In the genomic region with DNA sequence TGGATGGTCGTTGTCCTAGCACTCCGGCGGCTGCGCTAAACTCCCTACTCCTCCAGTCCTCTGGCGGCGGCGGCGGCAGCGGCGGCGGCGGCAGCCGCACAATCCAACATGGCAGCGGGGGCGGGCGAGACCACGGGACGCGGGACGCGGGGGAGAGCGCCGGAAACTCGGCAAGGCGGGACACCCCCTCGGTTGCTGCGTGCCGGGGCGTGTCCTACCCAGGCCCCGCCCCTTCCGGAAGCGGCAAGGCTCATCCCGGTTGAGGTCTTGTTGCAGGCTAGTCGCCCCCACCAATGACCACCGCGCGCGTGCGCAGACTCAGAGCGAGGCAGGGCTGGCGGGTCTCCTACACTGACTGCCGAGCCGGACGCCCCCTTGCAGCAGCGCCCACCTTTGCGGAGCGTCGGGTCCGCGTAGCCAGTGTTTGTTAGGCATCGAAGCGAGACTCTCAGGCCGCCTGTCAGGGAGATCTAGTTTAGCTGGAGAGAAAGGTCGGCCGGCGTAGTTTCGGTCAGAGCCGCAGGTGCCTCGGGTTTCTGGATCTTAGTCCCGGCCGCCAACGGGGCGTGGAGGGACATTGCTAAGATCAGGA, we compare ENCODE assay signal across 8 mouse cellular contexts. TPM values are rescaled to one million over a fixed set of nuclear protein-coding genes. Genes with fewer than 3 reads are reported as not detected.
DNase-seq lines count a peak whose midpoint lies in the region; ATAC-seq and TF ChIP-seq lines count a peak whose summit lies in the region.

A gene (minus strand): TSS at position 143 of the 592 bp plus-strand sequence.

- peaks cover 10% of the 10 kb centered on the region for H3K36me3 ChIP-seq in G1E (replicated peaks)
- no peaks in the 10 kb centered on the region for H3K36me3 ChIP-seq in forebrain, embryonic 16.5 days (ENCODE audit: control insufficient read depth, insufficient read depth)
- H3K36me3 ChIP-seq in lung, embryonic 14.5 days (ENCODE audit: insufficient read depth) = no peaks in the 10 kb centered on the region
- H3K36me3 ChIP-seq in thymus, adult 2 months (ENCODE audit: control insufficient read depth, insufficient read depth, low read length) = no peaks in the 10 kb centered on the region

- intact Hi-C loops in heart, postnatal 36 days (cut with DNase I) = loop anchor here (1.0 to 5.0 kb wide), 2 partner anchors 57 to 138 kb away; no protein-coding TSS in a partner anchor

- no peaks in the 10 kb centered on the region for H3K27me3 ChIP-seq in G1E (ENCODE audit: insufficient read depth, low read length)
- H3K27me3 ChIP-seq in forebrain, embryonic 16.5 days (replicated peaks; ENCODE audit: control insufficient read depth, insufficient read depth, low read length) = no peaks in the 10 kb centered on the region
- no peaks in the 10 kb centered on the region for H3K27me3 ChIP-seq in lung, embryonic 14.5 days (ENCODE audit: insufficient read depth, low read length)
- H3K27me3 ChIP-seq in thymus, adult 2 months (ENCODE audit: control insufficient read depth, insufficient read depth, low read length) = no peaks in the 10 kb centered on the region

- peak within 1 kb of the TSS; percentile 70 for H3K4me2 ChIP-seq in forebrain, embryonic 16.5 days (ENCODE audit: low read length)
- H3K4me2 ChIP-seq in lung, embryonic 14.5 days = peak within 1 kb of the TSS; percentile 93

- H3K27ac ChIP-seq in forebrain, embryonic 16.5 days (ENCODE audit: low read length) = peak within 1 kb of the TSS; percentile 97
- peak within 1 kb of the TSS; percentile 96 for H3K27ac ChIP-seq in layer of hippocampus, adult 2 months
- H3K27ac ChIP-seq in lung, embryonic 14.5 days (ENCODE audit: low read depth) = peak within 1 kb of the TSS; percentile 98
- H3K27ac ChIP-seq in olfactory bulb, adult 2 months (ENCODE audit: insufficient read depth, low read depth, low read length) = peak within 1 kb of the TSS; percentile 78
- peak within 1 kb of the TSS; percentile 35 for H3K27ac ChIP-seq in thymus, adult 2 months (ENCODE audit: control insufficient read depth, insufficient read depth, low read length)

- peak within 1 kb of the TSS; percentile 93 for H3K9ac ChIP-seq in forebrain, embryonic 16.5 days (replicated peaks; ENCODE audit: low read depth, low read length)
- H3K9ac ChIP-seq in lung, embryonic 14.5 days = peak within 1 kb of the TSS; percentile 79

- peak; percentile 98 for DNase-seq in G1E (ENCODE audit: low spot score)
- peak; percentile 98 to 99 for DNase-seq in cerebellum, adult 18-20 months
- peak; percentile 98 for DNase-seq in heart, postnatal 36 days
- DNase-seq in layer of hippocampus, adult 2 months (ENCODE audit: low spot score in 2 of 2) = peak; percentile 99
- peak; percentile 99 for DNase-seq in lung, embryonic 14.5 days
- DNase-seq in thymus, adult 2 months = peak; percentile 99

- TF ChIP-seq POLR2A in olfactory bulb, adult 2 months (IDR thresholded peaks at IDR 0.05; ENCODE audit: insufficient read depth, low read depth, low read length) = peak; percentile 91
- TF ChIP-seq POLR2A in thymus, adult 2 months (IDR thresholded peaks at IDR 0.05; ENCODE audit: control insufficient read depth, extremely low read depth, insufficient read depth, low read length, poor library complexity) = peak; percentile 57; the same call in 1 of the 2 replicates

- no peaks in the 10 kb centered on the region for H3K9me3 ChIP-seq in G1E (replicated peaks)
- no peaks in the 10 kb centered on the region for H3K9me3 ChIP-seq in forebrain, embryonic 16.5 days (ENCODE audit: control insufficient read depth, low read length)
- no peaks in the 10 kb centered on the region for H3K9me3 ChIP-seq in lung, embryonic 14.5 days (ENCODE audit: low read depth, low read length)

- peak within 1 kb of the TSS; percentile 93 for H3K4me3 ChIP-seq in G1E (ENCODE audit: low read depth, low read length)
- H3K4me3 ChIP-seq in forebrain, embryonic 16.5 days (replicated peaks; ENCODE audit: low read length) = peak within 1 kb of the TSS; percentile 85
- H3K4me3 ChIP-seq in layer of hippocampus, adult 2 months = peak within 1 kb of the TSS; percentile 89
- peak within 1 kb of the TSS; percentile 97 for H3K4me3 ChIP-seq in lung, embryonic 14.5 days (ENCODE audit: low read depth, low read length)
- H3K4me3 ChIP-seq in olfactory bulb, adult 2 months (ENCODE audit: insufficient read depth, low read depth, low read length) = peak within 1 kb of the TSS; percentile 92
- peak within 1 kb of the TSS; percentile 92 for H3K4me3 ChIP-seq in thymus, adult 2 months (ENCODE audit: control insufficient read depth, insufficient read depth, low read length)

- ATAC-seq in G1E (ENCODE audit: extremely low read depth, insufficient number of reproducible peaks, low FRiP score, poor library complexity, severe bottlenecking) = peak; percentile 87
- ATAC-seq in forebrain, embryonic 16.5 days = peak; percentile 97
- ATAC-seq in lung, embryonic 14.5 days (ENCODE audit: insufficient read depth) = peak; percentile 99

- peaks cover 17% of the 10 kb centered on the region for H3K4me1 ChIP-seq in G1E (ENCODE audit: insufficient read depth, low read depth, low read length)
- H3K4me1 ChIP-seq in forebrain, embryonic 16.5 days (replicated peaks; ENCODE audit: control insufficient read depth, insufficient read depth, low read length) = peaks cover 12% of the 10 kb centered on the region
- H3K4me1 ChIP-seq in lung, embryonic 14.5 days (ENCODE audit: insufficient read depth) = 0 out of 2 replicates have a peak, but pooled peaks cover 3% of the 10 kb centered on the region
- H3K4me1 ChIP-seq in olfactory bulb, adult 2 months (ENCODE audit: control insufficient read depth, insufficient read depth, low read length) = no peaks in the 10 kb centered on the region
- peaks cover 5% of the 10 kb centered on the region for H3K4me1 ChIP-seq in thymus, adult 2 months (replicated peaks; ENCODE audit: control insufficient read depth, insufficient read depth, low read length)

- whole genome bisulfite sequencing in forebrain, embryonic 16.5 days = under 1% methylated on average over 53 of the region's 63 CpGs
- WGBS in lung, embryonic 14.5 days = under 1% methylated on average over 60 of the region's 63 CpGs
- WGBS in olfactory bulb, adult 2 months = under 1% methylated on average over 60 of the region's 63 CpGs
- WGBS in thymus, adult 2 months = under 1% methylated on average over 63 of the region's 63 CpGs

- TF ChIP-seq CTCF in G1E (IDR thresholded peaks at IDR 0.05; ENCODE audit: low read depth, low read length) = no peak
- no peak for TF ChIP-seq CTCF in layer of hippocampus, adult 2 months (conservative IDR thresholded peaks at IDR 0.05)
- peak; percentile 20; the same call in 1 of the 2 replicates for TF ChIP-seq CTCF in lung, embryonic 14.5 days (IDR thresholded peaks at IDR 0.05; ENCODE audit: low read depth)
- 0 out of 2 replicates have a peak, but pooled peaks have one; percentile 9 for TF ChIP-seq CTCF in olfactory bulb, adult 2 months (IDR thresholded peaks at IDR 0.05; ENCODE audit: insufficient read depth, low read depth, low read length)
- peak; percentile 8; the same call in 1 of the 2 replicates for TF ChIP-seq CTCF in thymus, adult 2 months (IDR thresholded peaks at IDR 0.05; ENCODE audit: borderline replicate concordance, control insufficient read depth, extremely low read depth, insufficient read depth, low read length, poor library complexity)

RNA-seq across cellular contexts. Expression of the gene that starts here (rescaled TPM):
- total RNA-seq in G1E (2014; fragmentation: Nextera tagmentation) (46.9 and 60.4 TPM in 2 replicates), G1E (2017) (9.0 and 9.6 TPM in 2 replicates)
- 26.0 and 27.5 TPM in 2 replicates for polyA plus RNA-seq in G1E (2012)
- 58.3 and 58.5 TPM in 2 replicates for polyA plus RNA-seq in forebrain, embryonic 16.5 days (2015; fragmentation: Nextera tagmentation; extraction: Ambion mirVana)
- 10 to 100 TPM; 26.4 to 32.7 TPM for total RNA-seq in heart, postnatal 36 days (2021)
- 100 to 1,000 TPM; 139 to 150 TPM for total RNA-seq in layer of hippocampus, adult 2 months (2021)
- polyA plus RNA-seq in lung, embryonic 14.5 days (2014; fragmentation: Nextera tagmentation; extraction: Ambion mirVana) = 61.2 and 65.2 TPM in 2 replicates
- not detected in 2 replicates for polyA plus RNA-seq in olfactory bulb, adult 2 months (2012; ENCODE audit: insufficient read depth, insufficient read length, low replicate concordance, missing spikeins)
- polyA plus RNA-seq in thymus, adult 2 months (2012; rRNA removed) = 46.3 and 87.3 TPM in 2 replicates

Comparison
In these comparisons a context has a peak if more than half of its experiments do, and no peak if none do; other contexts are left out.
1. Peak in every context shown above with its lines: DNase-seq, ATAC-seq, H3K4me3 ChIP-seq and H3K27ac ChIP-seq.
2. CTCF ChIP-seq: peak in lung, embryonic 14.5 days (single experiment), olfactory bulb, adult 2 months (single experiment) and thymus, adult 2 months (single experiment); none in G1E (single experiment) and layer of hippocampus, adult 2 months (single experiment).
3. H3K27ac ChIP-seq: peak in every context shown above with its lines; median percentile 98 in lung, embryonic 14.5 days; 97 in forebrain, embryonic 16.5 days; 96 in layer of hippocampus, adult 2 months; 78 in olfactory bulb, adult 2 months; 35 in thymus, adult 2 months.